Mouse (Mus musculus): ENCODE measurements around the gene Helz. TPM values are rescaled to one million over a fixed set of nuclear protein-coding genes. Genes with fewer than 3 reads are reported as not detected.

Gene Helz
- polyA plus RNA-seq, 1 experiment from 2014 or later = 13.9 TPM

- H3K4me3 ChIP-seq (ENCODE audit: low read length) = no peak overlapping the region
- no peaks in the 10 kb centered on the region for H3K4me1 ChIP-seq (ENCODE audit: control insufficient read depth, insufficient read depth, low read length)
- H3K27ac ChIP-seq (ENCODE audit: low read length) = no peak overlapping the region
- no peak for ATAC-seq (replicated peaks; ENCODE audit: extremely low read depth, insufficient read depth, low FRiP score)
- H3K27me3 ChIP-seq (ENCODE audit: control insufficient read depth, insufficient read depth, low read length) = no peaks in the 10 kb centered on the region
- H3K9me3 ChIP-seq (replicated peaks; ENCODE audit: control insufficient read depth, low read length) = no peaks in the 10 kb centered on the region
- no peak overlapping the region for H3K9ac ChIP-seq (ENCODE audit: low read length)
- H3K36me3 ChIP-seq (ENCODE audit: control insufficient read depth, insufficient read depth) = peaks cover 23% of the 10 kb centered on the region; the same call in 1 of the 2 replicates
- WGBS = 97% methylated on average over 3 of the region's 3 CpGs
- no peak overlapping the region for H3K4me2 ChIP-seq (ENCODE audit: low read depth, low read length)
These were observed 76.9 kb downstream of the Helz start for GRCm38 (mm10) chr11:107624661-107625060.

GRCm38 (mm10) chr11:107625746-107626145 is 78.0 kb downstream of the Helz start:
- Histone ChIP-seq H3K4me3 (ENCODE audit: low read length) (no peak overlapping the region), H3K27me3 (ENCODE audit: control insufficient read depth, insufficient read depth, low read length) (no peaks in the 10 kb centered on the region), H3K36me3 (ENCODE audit: control insufficient read depth, insufficient read depth) (peaks cover 21% of the 10 kb centered on the region; the same call in 1 of the 2 replicates), H3K4me2 (ENCODE audit: low read depth, low read length) (no peak overlapping the region), H3K9me3 (replicated peaks; ENCODE audit: control insufficient read depth, low read length) (no peaks in the 10 kb centered on the region), H3K9ac (ENCODE audit: low read length) (no peak overlapping the region), H3K4me1 (ENCODE audit: control insufficient read depth, insufficient read depth, low read length) (no peaks in the 10 kb centered on the region), H3K27ac (ENCODE audit: low read length) (no peak overlapping the region)
- ATAC-seq (replicated peaks; ENCODE audit: extremely low read depth, insufficient read depth, low FRiP score) = no peak
- WGBS = 80% methylated on average over 11 of the region's 11 CpGs

- no peaks in the 10 kb centered on the region for H3K27me3 ChIP-seq (ENCODE audit: control insufficient read depth, insufficient read depth, low read length)
- ATAC-seq (replicated peaks; ENCODE audit: extremely low read depth, insufficient read depth, low FRiP score) = no peak; the same call in 1 of the 2 replicates
- H3K4me1 ChIP-seq (ENCODE audit: control insufficient read depth, insufficient read depth, low read length) = no peaks in the 10 kb centered on the region
- no peak overlapping the region for H3K4me3 ChIP-seq (ENCODE audit: low read length)
- no peak overlapping the region for H3K27ac ChIP-seq (ENCODE audit: low read length)
- no peak overlapping the region for H3K4me2 ChIP-seq (ENCODE audit: low read depth, low read length)
- WGBS = 30% methylated on average over 4 of the region's 4 CpGs
- no peaks in the 10 kb centered on the region for H3K9me3 ChIP-seq (replicated peaks; ENCODE audit: control insufficient read depth, low read length)
- no peak overlapping the region for H3K9ac ChIP-seq (ENCODE audit: low read length)
- peaks cover 28% of the 10 kb centered on the region for H3K36me3 ChIP-seq (ENCODE audit: control insufficient read depth, insufficient read depth)
These were observed 81.8 kb downstream of the Helz start for GRCm38 (mm10) chr11:107629504-107629903.

- no peak overlapping the region for H3K27ac ChIP-seq (ENCODE audit: low read length)
- H3K4me3 ChIP-seq (ENCODE audit: low read length) = no peak overlapping the region
- H3K27me3 ChIP-seq (ENCODE audit: control insufficient read depth, insufficient read depth, low read length) = no peaks in the 10 kb centered on the region
- no peak for ATAC-seq (replicated peaks; ENCODE audit: extremely low read depth, insufficient read depth, low FRiP score)
- WGBS = 93% methylated on average over 8 of the region's 8 CpGs
- H3K36me3 ChIP-seq (ENCODE audit: control insufficient read depth, insufficient read depth) = peaks cover 32% of the 10 kb centered on the region
- H3K4me1 ChIP-seq (ENCODE audit: control insufficient read depth, insufficient read depth, low read length) = no peaks in the 10 kb centered on the region
- H3K9me3 ChIP-seq (replicated peaks; ENCODE audit: control insufficient read depth, low read length) = no peaks in the 10 kb centered on the region
- no peak overlapping the region for H3K9ac ChIP-seq (ENCODE audit: low read length)
- no peak overlapping the region for H3K4me2 ChIP-seq (ENCODE audit: low read depth, low read length)
These were observed 82.2 kb downstream of the Helz start for GRCm38 (mm10) chr11:107629951-107630350.

- Histone ChIP-seq H3K9me3 (replicated peaks; ENCODE audit: control insufficient read depth, low read length) (no peaks in the 10 kb centered on the region), H3K27me3 (ENCODE audit: control insufficient read depth, insufficient read depth, low read length) (no peaks in the 10 kb centered on the region), H3K36me3 (ENCODE audit: control insufficient read depth, insufficient read depth) (peaks cover 33% of the 10 kb centered on the region), H3K4me3 (ENCODE audit: low read length) (no peak overlapping the region), H3K27ac (ENCODE audit: low read length) (no peak overlapping the region), H3K9ac (ENCODE audit: low read length) (no peak overlapping the region), H3K4me2 (ENCODE audit: low read depth, low read length) (no peak overlapping the region), H3K4me1 (ENCODE audit: control insufficient read depth, insufficient read depth, low read length) (no peaks in the 10 kb centered on the region)
- ATAC-seq (replicated peaks; ENCODE audit: extremely low read depth, insufficient read depth, low FRiP score) = no peak
- 71% methylated on average over 7 of the region's 7 CpGs for WGBS
These were observed 83.4 kb downstream of the Helz start for GRCm38 (mm10) chr11:107631124-107631523.

- H3K9ac ChIP-seq (ENCODE audit: low read length) = no peak overlapping the region
These were observed 85.9 kb downstream of the Helz start for GRCm38 (mm10) chr11:107633563-107634146.

GRCm38 (mm10) chr11:107638137-107638536 is 90.4 kb downstream of the Helz start:
- Histone ChIP-seq H3K9me3 (replicated peaks; ENCODE audit: control insufficient read depth, low read length) (no peaks in the 10 kb centered on the region), H3K27ac (ENCODE audit: low read length) (no peak overlapping the region), H3K4me1 (ENCODE audit: control insufficient read depth, insufficient read depth, low read length) (no peaks in the 10 kb centered on the region), H3K4me3 (ENCODE audit: low read length) (no peak overlapping the region), H3K9ac (ENCODE audit: low read length) (no peak overlapping the region), H3K4me2 (ENCODE audit: low read depth, low read length) (no peak overlapping the region), H3K36me3 (ENCODE audit: control insufficient read depth, insufficient read depth) (peaks cover 40% of the 10 kb centered on the region), H3K27me3 (ENCODE audit: control insufficient read depth, insufficient read depth, low read length) (no peaks in the 10 kb centered on the region)
- WGBS = 82% methylated on average over 5 of the region's 5 CpGs
- no peak for ATAC-seq (replicated peaks; ENCODE audit: extremely low read depth, insufficient read depth, low FRiP score)

More at GRCm38 (mm10) chr11:107633563-107634146, 85.9 kb downstream of the Helz start:
- H3K27me3 ChIP-seq (ENCODE audit: control insufficient read depth, insufficient read depth, low read length) = no peaks in the 10 kb centered on the region
- no peak overlapping the region for H3K4me3 ChIP-seq (ENCODE audit: low read length)
- no peak overlapping the region for H3K4me2 ChIP-seq (ENCODE audit: low read depth, low read length)
- 80% methylated on average over 5 of the region's 5 CpGs for WGBS
- no peaks in the 10 kb centered on the region for H3K4me1 ChIP-seq (ENCODE audit: control insufficient read depth, insufficient read depth, low read length)
- H3K9me3 ChIP-seq (replicated peaks; ENCODE audit: control insufficient read depth, low read length) = no peaks in the 10 kb centered on the region
- H3K36me3 ChIP-seq (ENCODE audit: control insufficient read depth, insufficient read depth) = peaks cover 43% of the 10 kb centered on the region
- no peak overlapping the region for H3K27ac ChIP-seq (ENCODE audit: low read length)
- ATAC-seq (replicated peaks; ENCODE audit: extremely low read depth, insufficient read depth, low FRiP score) = no peak

GRCm38 (mm10) chr11:107639657-107640056 is 91.9 kb downstream of the Helz start:
- Histone ChIP-seq H3K36me3 (ENCODE audit: control insufficient read depth, insufficient read depth) (peaks cover 34% of the 10 kb centered on the region), H3K27ac (ENCODE audit: low read length) (no peak overlapping the region), H3K9ac (ENCODE audit: low read length) (no peak overlapping the region), H3K4me1 (ENCODE audit: control insufficient read depth, insufficient read depth, low read length) (no peaks in the 10 kb centered on the region), H3K27me3 (ENCODE audit: control insufficient read depth, insufficient read depth, low read length) (no peaks in the 10 kb centered on the region), H3K9me3 (replicated peaks; ENCODE audit: control insufficient read depth, low read length) (no peaks in the 10 kb centered on the region), H3K4me3 (ENCODE audit: low read length) (no peak overlapping the region), H3K4me2 (ENCODE audit: low read depth, low read length) (no peak overlapping the region)
- WGBS = 92% methylated on average over 2 of the region's 2 CpGs
- ATAC-seq (replicated peaks; ENCODE audit: extremely low read depth, insufficient read depth, low FRiP score) = no peak

GRCm38 (mm10) chr11:107644461-107644860 is 96.7 kb downstream of the Helz start:
- 92% methylated on average over 4 of the region's 4 CpGs for WGBS
- no peak for ATAC-seq (replicated peaks; ENCODE audit: extremely low read depth, insufficient read depth, low FRiP score)
- no peak overlapping the region for H3K9ac ChIP-seq (ENCODE audit: low read length)
- H3K4me3 ChIP-seq (ENCODE audit: low read length) = no peak overlapping the region
- no peaks in the 10 kb centered on the region for H3K27me3 ChIP-seq (ENCODE audit: control insufficient read depth, insufficient read depth, low read length)
- H3K9me3 ChIP-seq (replicated peaks; ENCODE audit: control insufficient read depth, low read length) = no peaks in the 10 kb centered on the region
- H3K27ac ChIP-seq (ENCODE audit: low read length) = no peak overlapping the region
- no peak overlapping the region for H3K4me2 ChIP-seq (ENCODE audit: low read depth, low read length)
- H3K4me1 ChIP-seq (ENCODE audit: control insufficient read depth, insufficient read depth, low read length) = peaks cover 3% of the 10 kb centered on the region; the same call in 1 of the 2 replicates
- H3K36me3 ChIP-seq (ENCODE audit: control insufficient read depth, insufficient read depth) = peaks cover 28% of the 10 kb centered on the region

Data from heart, embryonic 16.5 days (tissue).